Mouse (Mus musculus) mature B cell (primary cell): ENCODE data around the gene Grhpr.
"Not testable (repeated sequence)": the region's sequence is repeated elsewhere in the genome, so short reads cannot be mapped to it uniquely, and the experiment has no call there.

Experiments used
- in situ Hi-C: fragments of 300-500 bp; cut with MboI; formaldehyde crosslinking; loops from 2 replicates; pipeline ENCODE4 v1.14.3; 2019

The Grhpr gene

DNA sequence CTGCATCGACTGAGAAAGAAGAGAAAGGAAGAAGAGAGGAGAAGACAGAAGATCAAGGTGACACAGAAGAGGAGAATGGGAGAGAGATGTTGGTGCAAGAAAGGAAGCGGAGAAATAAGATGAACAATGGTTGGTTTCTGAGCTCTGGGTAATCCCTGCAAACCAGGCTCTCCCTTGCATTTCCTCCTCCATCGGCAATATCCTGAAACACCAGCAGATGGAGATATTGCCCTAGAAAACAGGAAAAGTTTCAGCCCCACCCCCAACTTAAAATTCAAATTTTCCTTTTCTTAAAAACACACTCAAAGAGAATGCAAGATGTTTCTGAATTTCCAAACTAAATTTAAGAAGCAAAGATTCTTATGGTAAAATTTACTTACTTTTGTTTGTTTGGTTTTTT is 34.4 kb downstream of the Grhpr start:
- in situ Hi-C loops: no loop called here

DNA sequence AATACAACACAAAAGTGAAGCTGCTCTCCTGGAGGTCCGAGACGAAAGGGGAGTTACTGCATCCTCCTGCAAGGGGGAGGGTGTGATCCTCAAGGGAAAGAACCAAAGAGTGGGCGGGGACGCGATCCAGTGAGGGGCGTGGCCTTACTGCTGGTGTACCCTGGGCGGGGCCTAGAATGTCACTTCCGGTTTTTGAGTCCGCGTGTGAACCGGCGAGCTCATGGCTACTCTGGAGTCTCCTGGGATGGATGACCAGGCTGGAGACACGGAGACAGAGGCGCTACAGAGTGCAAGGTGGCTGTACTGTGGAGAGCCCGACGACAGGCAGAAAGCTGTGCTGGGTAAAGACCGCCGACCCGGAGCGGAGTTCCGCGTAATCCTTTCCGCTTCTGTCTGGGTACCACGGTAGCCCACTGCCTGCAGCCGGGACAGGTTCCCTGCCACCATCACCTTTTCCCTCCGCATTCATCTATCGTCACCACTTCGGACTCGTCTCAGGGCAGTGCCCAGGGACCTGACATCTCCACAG is 37.3 kb downstream of the Grhpr start, which contains the start of gene Polr1e:
Gene Polr1e (plus strand): TSS at position 132 of the 529 bp plus-strand sequence.
- in situ Hi-C loops: no loop called here

DNA sequence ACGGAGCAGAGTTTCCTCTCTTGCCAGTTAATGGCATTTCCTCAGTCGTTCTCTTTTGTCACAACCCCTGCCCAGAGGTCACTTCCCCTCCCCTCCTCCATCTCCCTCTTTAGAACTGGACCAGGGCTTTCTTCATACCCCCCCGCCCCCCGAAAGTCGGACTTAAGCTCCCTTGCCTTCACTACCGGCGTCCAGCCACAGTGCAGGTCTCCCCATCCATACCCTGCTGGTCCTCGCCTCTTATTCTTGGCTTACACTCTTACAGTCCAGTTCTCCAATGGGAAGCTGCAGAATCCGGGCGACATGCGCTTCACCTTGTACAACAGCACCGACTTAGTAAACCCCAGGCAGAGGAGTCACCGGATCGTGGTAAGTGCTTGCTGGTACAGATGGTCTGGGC is 37.8 kb downstream of the Grhpr start:
- in situ Hi-C loops: no loop called here

- in situ Hi-C loops: no loop called here
Observed at GRCm38 (mm10) chr4:45026459-45026858, 45.3 kb downstream of the Grhpr start.

- in situ Hi-C loops: no loop called here
Observed at GRCm38 (mm10) chr4:45032586-45032985, 51.4 kb downstream of the Grhpr start.

- in situ Hi-C loops: no loop called here
Observed at GRCm38 (mm10) chr4:45034693-45035628, 53.8 kb downstream of the Grhpr start.

DNA sequence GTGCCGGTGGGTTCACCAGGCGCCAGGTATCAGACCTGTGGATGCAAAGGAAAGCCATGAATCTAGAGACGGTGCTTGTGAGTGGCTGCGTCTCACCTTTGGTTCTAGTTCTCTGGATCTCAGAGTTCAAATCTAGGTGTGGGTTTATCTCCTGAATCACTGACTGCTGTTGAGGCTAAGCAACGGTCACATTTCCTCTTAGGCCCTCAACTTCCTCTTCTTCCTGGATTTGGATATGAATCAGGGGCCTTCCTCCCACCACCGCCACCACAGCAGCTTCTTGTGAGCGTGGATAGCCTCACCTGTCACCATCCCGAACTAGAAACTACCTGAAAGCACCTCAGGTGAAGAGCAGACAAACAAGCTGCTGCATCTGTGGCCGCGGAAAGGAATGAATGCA is 54.9 kb downstream of the Grhpr start:
- in situ Hi-C loops: no loop called here

DNA sequence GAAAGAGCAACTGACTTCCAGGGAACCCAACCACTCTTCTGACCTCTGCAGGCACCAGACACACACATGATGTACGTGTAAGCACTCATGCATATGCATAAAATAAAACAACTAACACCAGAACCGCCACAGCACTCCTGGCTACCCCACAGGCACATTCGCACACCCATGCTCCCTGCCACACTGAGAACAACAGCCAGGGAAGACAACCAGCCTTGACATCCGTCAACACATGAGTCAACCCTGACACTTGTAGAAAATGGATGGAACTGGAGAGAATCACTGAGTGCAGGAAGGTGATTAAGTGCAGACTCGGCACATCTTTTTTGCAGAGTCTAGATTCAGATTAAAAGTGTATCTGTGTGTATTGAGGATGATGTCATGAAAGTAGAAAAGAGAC is 55.4 kb downstream of the Grhpr start:
- in situ Hi-C loops: no loop called here

GRCm38 (mm10) chr4:45037455-45038410 is 56.5 kb downstream of the Grhpr start:
- in situ Hi-C loops: no loop called here

DNA sequence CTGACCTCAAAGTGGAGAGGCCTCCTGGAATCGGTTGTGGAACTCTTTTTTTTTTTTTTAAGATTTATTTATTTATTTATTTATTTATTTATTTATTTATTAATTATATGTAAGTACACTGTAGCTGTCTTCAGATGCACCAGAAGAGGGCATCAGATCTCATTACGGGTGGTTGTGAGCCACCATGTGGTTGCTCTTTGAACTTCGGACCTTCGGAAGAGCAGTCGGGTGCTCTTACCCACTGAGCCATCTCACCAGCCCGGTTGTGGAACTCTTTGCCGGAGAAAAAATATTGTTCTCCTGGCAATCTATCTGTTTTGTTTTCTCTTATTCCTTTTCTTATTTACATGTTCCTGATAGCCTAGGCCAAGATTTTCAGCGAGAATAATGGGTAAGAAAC is 57.7 kb downstream of the Grhpr start:
- in situ Hi-C loops: not testable (repeated sequence)

GRCm38 (mm10) chr4:45039546-45039945 is 58.4 kb downstream of the Grhpr start:
- in situ Hi-C loops: not testable (repeated sequence)
